Mouse (Mus musculus): ENCODE measurements around the gene Bin2. TPM values are rescaled to one million over a fixed set of nuclear protein-coding genes. Genes with fewer than 3 reads are reported as not detected.
"Not testable (repeated sequence)": the region's sequence is repeated elsewhere in the genome, so short reads cannot be mapped to it uniquely, and the experiment has no call there.

The Bin2 gene
- total RNA-seq, 2 experiments from 2014 or later: 5.6 to 6.2 TPM

DNA sequence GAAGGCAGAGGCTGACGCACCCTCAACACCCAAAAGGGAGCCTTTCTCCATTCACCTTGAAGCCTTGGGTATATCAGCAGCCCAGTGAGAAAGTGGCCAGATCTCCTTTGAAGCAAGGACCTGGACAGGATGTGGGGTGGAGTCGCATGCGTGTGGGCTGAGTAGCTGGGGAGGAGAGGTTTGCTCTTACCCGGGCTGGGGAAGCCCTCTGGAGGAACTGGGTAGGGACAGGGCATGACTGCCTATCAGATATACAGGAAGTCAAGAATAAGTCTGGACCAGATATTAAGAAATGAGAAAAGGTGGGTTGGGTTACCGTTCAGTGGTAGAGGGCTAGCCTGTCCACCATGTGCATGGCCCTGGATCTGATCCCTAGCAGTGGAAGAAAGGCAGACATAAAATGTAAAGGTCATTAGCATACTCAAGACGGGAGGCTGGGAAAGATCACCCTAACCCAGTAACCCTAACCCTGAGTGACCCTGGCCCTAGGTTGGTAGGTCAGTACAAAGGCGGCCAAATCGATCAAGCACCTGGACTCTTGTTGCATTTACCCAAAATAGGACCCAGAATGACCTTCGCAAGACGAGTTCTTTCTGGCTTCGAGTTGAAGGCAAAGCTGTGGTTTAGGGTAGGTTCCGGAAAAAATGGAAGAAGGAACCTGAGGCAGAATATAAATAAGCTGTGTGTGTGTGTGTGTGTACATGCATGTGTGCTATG, 37.7 kb downstream of the Bin2 start:
- DNase-seq (ENCODE audit: low spot score in 2 of 2): no peak
- intact Hi-C loops (cut with DNase I): no loop called here

DNA sequence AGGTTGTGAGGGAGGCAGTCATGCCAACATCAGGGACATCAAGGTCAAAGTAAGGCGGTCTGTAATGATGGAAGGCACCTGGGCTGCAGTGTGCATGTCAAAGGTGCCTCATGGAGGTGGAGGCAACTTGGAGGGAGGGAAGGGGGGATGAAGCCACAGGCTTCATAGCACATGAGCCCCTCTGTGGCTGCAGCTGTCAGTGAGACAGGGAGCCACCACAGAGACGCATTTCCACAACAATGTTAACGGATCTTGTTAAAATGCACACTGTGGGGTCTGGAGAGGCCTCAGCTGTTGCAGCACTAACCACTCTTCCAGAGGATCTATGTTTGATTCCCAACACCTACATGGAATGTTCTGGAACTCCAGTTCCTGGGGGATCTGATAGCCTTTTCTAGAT, 39.2 kb downstream of the Bin2 start:
- no peak for DNase-seq (ENCODE audit: low spot score in 2 of 2)
- intact Hi-C loops (cut with DNase I): no loop called here

- intact Hi-C loops (cut with DNase I): no loop called here
- no peak for DNase-seq (ENCODE audit: low spot score in 2 of 2)
Measured at GRCm38 (mm10) chr15:100628797-100629196, 40.6 kb downstream of the Bin2 start.

DNA sequence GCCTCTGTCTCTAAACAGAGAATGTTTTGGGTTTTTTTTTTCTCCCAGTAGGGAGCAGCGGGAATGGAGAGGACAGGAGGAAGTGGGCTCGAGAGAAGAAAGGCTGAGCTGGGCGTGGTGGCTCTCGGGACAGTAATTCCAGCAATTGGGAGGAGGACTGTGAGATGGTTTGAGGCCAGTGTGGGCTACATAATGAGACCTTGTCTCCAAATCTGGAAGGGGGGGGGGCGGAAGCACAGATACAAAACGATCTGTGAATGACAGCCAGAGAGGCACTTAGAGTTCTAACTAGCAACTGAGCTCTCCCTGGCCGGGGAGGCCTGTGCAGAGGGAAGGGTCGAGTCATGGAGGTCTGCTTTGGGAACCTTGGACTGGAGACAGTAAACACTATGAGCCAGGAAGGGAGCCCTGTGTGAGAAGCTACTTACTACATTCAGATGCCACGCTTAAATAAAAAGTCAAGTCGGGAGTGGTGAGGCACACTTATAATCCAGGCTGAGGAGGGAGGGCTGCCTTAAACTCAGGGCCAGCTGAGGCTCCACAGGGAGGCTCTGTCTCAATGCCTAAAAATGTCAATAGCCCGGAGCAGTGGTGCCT, 41.5 kb downstream of the Bin2 start:
- DNase-seq (ENCODE audit: low spot score in 2 of 2): no peak
- intact Hi-C loops (cut with DNase I): no loop called here

DNA sequence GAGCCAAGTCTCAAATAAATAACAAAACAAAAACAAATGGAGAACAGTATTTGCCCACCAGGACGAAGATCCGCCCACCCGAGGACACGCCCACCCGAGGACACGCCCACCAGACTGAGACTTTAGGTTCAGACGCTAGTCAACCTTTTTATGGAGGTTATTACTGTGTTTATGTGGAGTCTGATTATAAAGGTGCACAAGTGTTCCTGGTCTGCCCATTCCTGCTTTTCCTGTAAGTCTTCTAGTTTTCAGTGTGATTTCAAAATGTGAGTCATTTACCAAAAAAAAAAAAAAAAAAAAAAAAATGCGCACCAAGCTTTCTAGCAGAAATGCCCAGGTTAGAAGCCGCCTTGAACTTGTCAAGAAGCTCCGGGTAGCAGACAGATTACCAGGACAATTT, 42.1 kb downstream of the Bin2 start:
- intact Hi-C loops (cut with DNase I): no loop called here
- DNase-seq (ENCODE audit: low spot score in 2 of 2): no peak

DNA sequence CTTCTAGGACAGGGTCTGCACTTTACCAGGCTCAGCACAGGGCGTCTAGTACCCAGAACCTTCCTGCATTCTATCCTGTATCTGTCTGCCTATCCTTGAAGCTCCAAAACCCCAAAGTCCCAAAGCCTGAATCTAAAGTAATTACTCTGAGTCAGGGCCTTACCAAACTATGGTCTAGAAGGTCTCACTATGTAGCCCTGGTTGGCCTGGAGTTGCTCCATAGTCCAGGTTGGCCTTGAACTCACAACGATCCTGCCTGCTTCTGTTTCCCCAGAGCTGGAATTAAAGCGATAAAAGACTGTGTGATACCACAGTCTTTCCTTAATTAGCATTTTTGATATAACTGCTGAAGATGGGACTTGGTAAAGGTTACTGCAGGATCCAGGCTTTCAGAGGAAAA, 44.9 kb downstream of the Bin2 start:
- no peak for DNase-seq (ENCODE audit: low spot score in 2 of 2)
- intact Hi-C loops (cut with DNase I): loop anchor here (5.0 kb wide), 1 partner anchor 58 kb away; no protein-coding TSS in a partner anchor

GRCm38 (mm10) chr15:100623754-100624153, 45.6 kb downstream of the Bin2 start:
- no peak for DNase-seq (ENCODE audit: low spot score in 2 of 2)
- intact Hi-C loops (cut with DNase I): loop anchor here (5.0 kb wide), 1 partner anchor 59 kb away; no protein-coding TSS in a partner anchor

DNA sequence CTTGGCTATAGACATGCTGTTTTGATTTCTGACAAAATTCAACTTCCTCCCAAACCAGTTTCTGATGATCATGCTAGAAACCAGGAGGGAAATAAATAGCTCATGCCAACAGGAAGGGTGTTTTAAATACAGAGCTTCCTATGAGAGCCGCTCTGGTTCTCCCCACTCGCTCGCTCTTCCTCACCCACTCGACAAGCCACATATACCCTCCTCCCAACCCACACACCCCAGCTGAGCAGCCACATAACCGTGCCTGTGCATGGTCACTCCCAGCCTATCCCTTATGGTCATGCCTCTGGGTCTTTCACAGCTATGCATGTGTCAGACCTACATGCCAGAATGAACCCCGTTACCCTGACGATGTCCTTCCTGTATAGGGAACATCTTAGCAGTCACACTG, 47.2 kb downstream of the Bin2 start:
- intact Hi-C loops (cut with DNase I): loop anchor here (5.0 kb wide), 1 partner anchor 60 kb away; no protein-coding TSS in a partner anchor
- peak; percentile 50 to 62 for DNase-seq (ENCODE audit: low spot score in 2 of 2)

DNA sequence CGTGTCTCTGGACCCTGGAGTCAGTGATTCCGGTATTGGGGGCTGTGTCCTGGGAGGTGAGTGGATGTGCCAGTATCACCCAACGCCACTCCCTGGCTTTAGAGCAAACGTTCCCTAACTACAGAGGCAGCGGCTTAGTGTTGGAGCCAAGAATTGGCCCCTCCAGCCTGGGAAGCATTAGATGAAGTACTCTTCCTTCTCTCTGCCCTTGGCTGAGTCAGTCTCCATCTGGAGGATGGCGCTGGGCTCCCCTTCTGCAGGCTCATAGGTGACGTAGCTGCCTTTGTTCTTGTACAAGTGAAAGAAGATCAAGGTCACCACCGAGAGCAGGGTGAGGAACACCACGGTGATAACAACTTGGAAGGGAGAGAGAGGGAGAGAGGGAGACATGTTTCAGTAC, 47.7 kb downstream of the Bin2 start:
- DNase-seq (ENCODE audit: low spot score in 2 of 2): not testable (repeated sequence)
- intact Hi-C loops (cut with DNase I): loop anchor here (5.0 kb wide), 1 partner anchor 61 kb away; no protein-coding TSS in a partner anchor

DNA sequence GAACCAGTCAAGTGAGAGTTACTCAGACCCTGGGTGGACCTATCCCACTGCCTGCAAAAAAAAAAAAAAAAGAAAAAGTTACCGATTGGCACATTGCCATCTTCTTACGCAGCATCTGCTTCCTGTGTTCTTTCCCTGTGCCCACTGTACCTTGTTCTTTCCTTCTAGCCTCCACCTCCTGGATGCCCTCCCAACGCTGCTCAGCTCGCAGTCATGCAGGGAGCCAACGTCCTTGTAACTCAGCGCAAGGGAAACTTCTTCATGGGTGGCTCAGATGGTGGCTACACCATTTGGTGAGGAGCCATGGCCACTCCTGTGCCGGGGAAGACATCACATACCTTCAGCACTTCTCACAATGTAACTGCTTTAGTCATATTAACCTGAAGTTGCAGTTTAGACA, 50.2 kb downstream of the Bin2 start:
- intact Hi-C loops (cut with DNase I): loop anchor here (5.0 kb wide), 1 partner anchor 67 kb away; the partner anchor contains the start of gene Tfcp2
- DNase-seq (ENCODE audit: low spot score in 2 of 2): no peak

- intact Hi-C loops (cut with DNase I): loop anchor here (5.0 kb wide), 1 partner anchor 64 kb away; the partner anchor contains the start of gene Tfcp2
- DNase-seq (ENCODE audit: low spot score in 2 of 2): peak in 1 of 2 experiments; percentile 43
Measured at GRCm38 (mm10) chr15:100616221-100616620, 53.1 kb downstream of the Bin2 start.

GRCm38 (mm10) chr15:100615825-100616220, 53.5 kb downstream of the Bin2 start:
- DNase-seq (ENCODE audit: low spot score in 2 of 2): peak; percentile 91 to 92
- intact Hi-C loops (cut with DNase I): loop anchor here (5.0 kb wide), 1 partner anchor 64 kb away; the partner anchor contains the start of gene Tfcp2

GRCm38 (mm10) chr15:100614996-100615824, 54.1 kb downstream of the Bin2 start, which contains the start of gene Dazap2:
Gene Dazap2, plus strand, starts transcription at chr15:100615349.
- DNase-seq (ENCODE audit: low spot score in 2 of 2): peak; percentile 98 to 99
- intact Hi-C loops (cut with DNase I): loop anchor here (5.0 kb wide), 2 partner anchors 63 to 123 kb away; partner anchors contain the start of gene Tfcp2

DNA sequence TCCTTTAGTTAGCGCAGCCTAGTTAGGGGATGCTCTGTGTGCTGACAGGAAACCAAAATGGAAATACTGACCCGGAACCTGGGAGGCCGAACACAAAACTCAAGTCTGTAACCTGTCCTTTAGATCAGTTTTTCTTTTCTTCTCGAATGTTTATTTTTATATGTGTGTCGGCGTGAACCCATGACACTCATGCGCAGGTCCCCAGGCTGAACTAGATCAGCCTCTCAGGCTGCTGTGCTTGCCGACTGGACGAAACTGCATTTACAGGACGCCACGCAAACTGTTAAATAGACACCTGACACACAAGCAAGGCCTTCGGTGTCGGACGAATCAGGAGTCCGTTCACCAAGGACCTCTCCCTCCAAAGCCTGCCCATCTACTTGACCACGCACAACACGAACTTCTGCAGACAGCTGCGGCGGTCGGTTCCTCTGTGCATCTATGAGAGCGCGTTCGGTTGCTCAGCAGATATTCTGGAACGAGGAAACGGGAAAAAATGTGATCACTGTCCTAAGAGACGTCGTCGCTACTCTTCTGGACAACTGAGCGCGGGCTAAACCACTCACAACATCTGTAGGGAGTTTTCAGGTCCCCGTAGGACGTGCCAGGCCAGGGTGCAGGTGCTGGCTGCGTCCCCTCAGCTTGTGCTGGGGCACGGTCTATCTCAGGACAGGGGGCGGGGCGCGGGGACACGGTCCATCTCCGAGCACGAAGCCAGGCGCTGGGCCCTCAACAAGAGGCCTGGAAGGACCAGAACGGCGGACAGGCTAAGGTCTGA, 54.9 kb downstream of the Bin2 start:
- DNase-seq (ENCODE audit: low spot score in 2 of 2): peak; percentile 25 to 60
- intact Hi-C loops (cut with DNase I): loop anchor here (5.0 kb wide), 1 partner anchor 122 kb away; no protein-coding TSS in a partner anchor

GRCm38 (mm10) chr15:100613584-100613983, 55.8 kb downstream of the Bin2 start:
- intact Hi-C loops (cut with DNase I): loop anchor here (5.0 kb wide), 1 partner anchor 121 kb away; no protein-coding TSS in a partner anchor
- peak; percentile 73 to 80 for DNase-seq (ENCODE audit: low spot score in 2 of 2)

DNA sequence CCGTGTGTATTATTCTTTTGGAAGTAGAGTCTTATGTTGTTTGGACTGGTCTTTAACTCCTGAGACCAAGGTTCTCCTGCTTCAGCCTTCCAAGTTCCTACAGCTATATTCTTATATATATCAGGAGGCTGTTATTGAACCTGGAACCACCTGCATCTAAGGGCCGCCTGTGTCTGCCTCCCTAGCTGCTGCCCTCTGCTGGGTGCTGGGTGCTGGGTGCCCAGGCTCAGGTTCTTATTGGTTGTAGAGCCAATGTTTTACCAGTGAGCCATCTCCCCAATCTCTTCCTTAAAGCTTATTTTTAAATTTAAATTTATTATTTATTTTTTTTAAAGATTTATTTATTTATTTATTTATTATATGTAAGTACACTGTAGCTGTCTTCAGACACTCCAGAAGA, 56.9 kb downstream of the Bin2 start:
- no peak for DNase-seq (ENCODE audit: low spot score in 2 of 2)
- intact Hi-C loops (cut with DNase I): loop anchor here (5.0 kb wide), 1 partner anchor 120 kb away; no protein-coding TSS in a partner anchor

DNA sequence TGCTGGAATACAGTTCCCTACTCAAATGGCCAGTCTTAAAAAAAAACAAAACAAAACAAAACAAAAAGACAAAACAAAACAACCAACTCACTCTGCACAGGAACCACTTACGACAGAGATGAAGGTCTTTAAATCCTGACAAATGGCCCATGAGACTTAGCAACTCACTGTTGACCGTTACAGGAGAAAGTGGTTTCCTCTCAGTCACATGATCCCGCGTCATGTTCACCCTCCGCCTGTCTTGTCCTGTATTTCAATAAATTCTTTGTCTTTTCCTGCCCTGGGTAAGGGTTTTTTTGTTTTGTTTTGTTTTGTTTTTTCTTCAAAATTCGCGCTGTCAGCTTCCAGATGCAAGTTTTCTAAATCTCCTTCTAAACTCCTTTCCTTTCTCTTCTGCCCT, 57.4 kb downstream of the Bin2 start:
- intact Hi-C loops (cut with DNase I): loop anchor here (5.0 kb wide), 1 partner anchor 120 kb away; no protein-coding TSS in a partner anchor

DNA sequence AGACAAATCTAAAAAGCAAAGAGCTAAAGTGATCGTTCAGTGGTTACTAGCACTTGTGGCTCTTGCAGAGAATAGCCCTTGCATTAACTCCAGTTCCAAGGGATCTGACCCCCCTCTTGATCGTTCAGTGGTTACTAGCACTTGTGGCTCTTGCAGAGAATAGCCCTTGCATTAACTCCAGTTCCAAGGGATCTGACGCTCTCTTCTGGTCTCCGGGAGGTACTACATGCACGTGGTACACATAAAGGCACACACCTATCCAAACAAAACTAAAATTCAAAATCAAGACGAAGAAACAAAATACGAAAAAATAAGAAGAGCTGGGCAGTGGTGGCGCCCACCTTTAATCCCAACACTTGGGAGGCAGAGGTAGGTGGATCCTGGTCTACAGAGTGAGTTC, 62.7 kb downstream of the Bin2 start:
- intact Hi-C loops (cut with DNase I); DNase-seq (ENCODE audit: low spot score in 2 of 2): not testable (repeated sequence)

More for the DNA sequence above, 57.4 kb downstream of the Bin2 start:
- no peak for DNase-seq (ENCODE audit: low spot score in 2 of 2)

DNA sequence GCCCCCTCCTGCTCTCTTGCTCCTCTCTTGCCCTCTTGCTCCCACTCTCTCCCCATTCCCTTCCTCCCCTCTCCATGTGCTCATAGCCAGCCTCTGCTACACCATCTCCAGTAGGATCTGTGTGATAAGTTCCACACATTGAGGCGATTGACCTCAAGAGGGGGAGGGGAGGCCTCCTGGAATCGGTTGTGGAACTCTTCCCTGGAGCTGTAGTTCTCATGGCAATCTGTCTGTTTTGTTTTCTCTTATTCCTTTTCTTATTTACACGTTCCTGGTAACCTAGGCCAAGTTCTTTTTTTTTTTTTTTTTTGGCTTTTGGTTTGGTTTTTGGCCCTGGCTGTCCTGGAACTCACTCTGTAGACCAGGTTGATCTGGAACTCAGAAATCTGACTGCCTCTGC, 67.7 kb downstream of the Bin2 start:
- intact Hi-C loops (cut with DNase I): no loop called here
- no peak for DNase-seq (ENCODE audit: low spot score in 2 of 2)

Data from left cerebral cortex, postnatal 14 days (tissue).